In genomic region chr19:27492468-27492867, GRCm38 (mm10) we compare ENCODE assay signal across 13 mouse cellular contexts.
A peak's percentile ranks its signal among the peaks of the same experiment; 100 is the strongest.
DNase-seq lines count a peak whose midpoint lies in the region; ATAC-seq lines count a peak whose summit lies in the region.
"Had no signal": no experiment of that assay in that cellular context is flagged by ENCODE, and none has a peak within 500 bp of the region (broad histone marks: within the 10 kb centered on the region; RNA-seq: fewer than 3 reads in every experiment).

No protein-coding gene starts in this region.

- H3K27me3 ChIP-seq in forebrain, embryonic 14.5 days (replicated peaks; ENCODE audit: control insufficient read depth, insufficient read depth, low read length): no peaks in the 10 kb centered on the region
- H3K27me3 ChIP-seq in forebrain, embryonic 10.5 days (ENCODE audit: poor library complexity, severe bottlenecking): no peaks in the 10 kb centered on the region
- no peaks in the 10 kb centered on the region for H3K27me3 ChIP-seq in midbrain, embryonic 11.5 days (ENCODE audit: control insufficient read depth, insufficient read depth, low read length)
- H3K27me3 ChIP-seq in midbrain, embryonic 15.5 days (replicated peaks): no peaks in the 10 kb centered on the region
- no peaks in the 10 kb centered on the region for H3K27me3 ChIP-seq in hindbrain, embryonic 12.5 days
- H3K27me3 ChIP-seq: embryonic facial prominence, embryonic 15.5 days; hindbrain, embryonic 15.5 days; liver, embryonic 15.5 days; neural tube, embryonic 15.5 days had no signal

- no peak overlapping the region for H3K4me3 ChIP-seq in forebrain, embryonic 14.5 days (ENCODE audit: low read depth, low read length)
- no peak overlapping the region for H3K4me3 ChIP-seq in forebrain, embryonic 10.5 days
- H3K4me3 ChIP-seq in midbrain, embryonic 11.5 days (ENCODE audit: low read depth, low read length): no peak overlapping the region
- no peak overlapping the region for H3K4me3 ChIP-seq in midbrain, embryonic 15.5 days
- H3K4me3 ChIP-seq in hindbrain, embryonic 12.5 days: no peak overlapping the region
- H3K4me3 ChIP-seq: embryonic facial prominence, embryonic 15.5 days; hindbrain, embryonic 15.5 days; liver, embryonic 15.5 days; neural tube, embryonic 15.5 days had no signal

- no peaks in the 10 kb centered on the region for H3K4me1 ChIP-seq in forebrain, embryonic 14.5 days (ENCODE audit: control insufficient read depth, insufficient read depth, low read length)
- no peaks in the 10 kb centered on the region for H3K4me1 ChIP-seq in forebrain, embryonic 10.5 days
- H3K4me1 ChIP-seq in midbrain, embryonic 11.5 days (ENCODE audit: control insufficient read depth, insufficient read depth, low read length): no peaks in the 10 kb centered on the region
- no peaks in the 10 kb centered on the region for H3K4me1 ChIP-seq in midbrain, embryonic 15.5 days
- no peaks in the 10 kb centered on the region for H3K4me1 ChIP-seq in hindbrain, embryonic 12.5 days
- H3K4me1 ChIP-seq: embryonic facial prominence, embryonic 15.5 days; hindbrain, embryonic 15.5 days; liver, embryonic 15.5 days; neural tube, embryonic 15.5 days had no signal

- no peak for ATAC-seq in forebrain, embryonic 14.5 days
- ATAC-seq in midbrain, embryonic 11.5 days (ENCODE audit: low FRiP score): no peak
- no peak for ATAC-seq in midbrain, embryonic 15.5 days (replicated peaks)
- no peak for ATAC-seq in hindbrain, embryonic 12.5 days (ENCODE audit: low FRiP score)
- ATAC-seq: CD4-positive, CD25-positive, alpha-beta regulatory T cell, adult 4 months had no signal

- no peak overlapping the region for H3K4me2 ChIP-seq in forebrain, embryonic 14.5 days (ENCODE audit: low read length)
- H3K4me2 ChIP-seq in midbrain, embryonic 11.5 days: no peak overlapping the region
- no peak overlapping the region for H3K4me2 ChIP-seq in midbrain, embryonic 15.5 days
- H3K4me2 ChIP-seq in hindbrain, embryonic 12.5 days (replicated peaks): no peak overlapping the region
- H3K4me2 ChIP-seq: embryonic facial prominence, embryonic 15.5 days; hindbrain, embryonic 15.5 days; liver, embryonic 15.5 days; neural tube, embryonic 15.5 days had no signal

- no peaks in the 10 kb centered on the region for H3K36me3 ChIP-seq in forebrain, embryonic 14.5 days (ENCODE audit: control insufficient read depth, insufficient read depth, low read length)
- no peaks in the 10 kb centered on the region for H3K36me3 ChIP-seq in forebrain, embryonic 10.5 days (replicated peaks)
- no peaks in the 10 kb centered on the region for H3K36me3 ChIP-seq in midbrain, embryonic 11.5 days (ENCODE audit: control insufficient read depth, insufficient read depth, low read length)
- no peaks in the 10 kb centered on the region for H3K36me3 ChIP-seq in midbrain, embryonic 15.5 days (replicated peaks)
- H3K36me3 ChIP-seq in hindbrain, embryonic 12.5 days: no peaks in the 10 kb centered on the region
- H3K36me3 ChIP-seq: embryonic facial prominence, embryonic 15.5 days; hindbrain, embryonic 15.5 days; liver, embryonic 15.5 days; neural tube, embryonic 15.5 days had no signal

- no peak overlapping the region for H3K27ac ChIP-seq in forebrain, embryonic 14.5 days (ENCODE audit: low read depth, low read length)
- H3K27ac ChIP-seq in forebrain, embryonic 10.5 days: no peak overlapping the region
- H3K27ac ChIP-seq in midbrain, embryonic 11.5 days (ENCODE audit: low read depth, low read length): no peak overlapping the region
- no peak overlapping the region for H3K27ac ChIP-seq in midbrain, embryonic 15.5 days
- no peak overlapping the region for H3K27ac ChIP-seq in hindbrain, embryonic 12.5 days
- H3K27ac ChIP-seq: embryonic facial prominence, embryonic 15.5 days; hindbrain, embryonic 15.5 days; liver, embryonic 15.5 days; neural tube, embryonic 15.5 days had no signal

- peak; percentile 20 for DNase-seq in forebrain, embryonic 14.5 days (ENCODE audit: low spot score)
- no peak for DNase-seq in forebrain, embryonic 10.5 days (ENCODE audit: extremely low spot score, low spot score)
- peak; percentile 10 for DNase-seq in midbrain, embryonic 11.5 days (ENCODE audit: low spot score, missing footprints)
- peak; percentile 17 to 27 for DNase-seq in heart, postnatal 36 days
- peak; percentile 59 for DNase-seq in lung, postnatal 10 days
- DNase-seq in thymus, postnatal 10 days (ENCODE audit: low spot score in 2 of 2): no peak

- intact Hi-C loops in heart, postnatal 36 days (cut with DNase I): no loop called here

- WGBS in forebrain, embryonic 14.5 days: 88% methylated on average over 8 of the region's 8 CpGs
- WGBS in forebrain, embryonic 10.5 days: 91% methylated on average over 8 of the region's 8 CpGs
- 96% methylated on average over 8 of the region's 8 CpGs for WGBS in midbrain, embryonic 11.5 days
- 87% methylated on average over 8 of the region's 8 CpGs for WGBS in midbrain, embryonic 15.5 days
- 92% methylated on average over 8 of the region's 8 CpGs for WGBS in hindbrain, embryonic 12.5 days

- H3K9ac ChIP-seq in forebrain, embryonic 14.5 days (ENCODE audit: low read length): no peak overlapping the region
- no peak overlapping the region for H3K9ac ChIP-seq in midbrain, embryonic 11.5 days (ENCODE audit: low read length)
- no peak overlapping the region for H3K9ac ChIP-seq in midbrain, embryonic 15.5 days
- H3K9ac ChIP-seq in hindbrain, embryonic 12.5 days: no peak overlapping the region
- H3K9ac ChIP-seq: embryonic facial prominence, embryonic 15.5 days; hindbrain, embryonic 15.5 days; liver, embryonic 15.5 days; neural tube, embryonic 15.5 days had no signal

- no peaks in the 10 kb centered on the region for H3K9me3 ChIP-seq in forebrain, embryonic 14.5 days (replicated peaks; ENCODE audit: control insufficient read depth, low read length)
- no peaks in the 10 kb centered on the region for H3K9me3 ChIP-seq in forebrain, embryonic 10.5 days
- H3K9me3 ChIP-seq in midbrain, embryonic 11.5 days (ENCODE audit: control insufficient read depth, low read length): no peaks in the 10 kb centered on the region
- no peaks in the 10 kb centered on the region for H3K9me3 ChIP-seq in midbrain, embryonic 15.5 days
- no peaks in the 10 kb centered on the region; the same call in 1 of the 2 replicates for H3K9me3 ChIP-seq in hindbrain, embryonic 12.5 days (replicated peaks)
- H3K9me3 ChIP-seq: embryonic facial prominence, embryonic 15.5 days; hindbrain, embryonic 15.5 days; liver, embryonic 15.5 days; neural tube, embryonic 15.5 days had no signal

Comparison
In these comparisons a context has a peak if more than half of its experiments do, and no peak if none do; other contexts are left out.
1. DNase-seq: peak in forebrain, embryonic 14.5 days (single experiment), midbrain, embryonic 11.5 days (single experiment), heart, postnatal 36 days (2 of 2) and lung, postnatal 10 days (single experiment); none in forebrain, embryonic 10.5 days (single experiment) and thymus, postnatal 10 days (0 of 2).